14 mouse cellular contexts compared by ENCODE assay signal in the genomic region with DNA sequence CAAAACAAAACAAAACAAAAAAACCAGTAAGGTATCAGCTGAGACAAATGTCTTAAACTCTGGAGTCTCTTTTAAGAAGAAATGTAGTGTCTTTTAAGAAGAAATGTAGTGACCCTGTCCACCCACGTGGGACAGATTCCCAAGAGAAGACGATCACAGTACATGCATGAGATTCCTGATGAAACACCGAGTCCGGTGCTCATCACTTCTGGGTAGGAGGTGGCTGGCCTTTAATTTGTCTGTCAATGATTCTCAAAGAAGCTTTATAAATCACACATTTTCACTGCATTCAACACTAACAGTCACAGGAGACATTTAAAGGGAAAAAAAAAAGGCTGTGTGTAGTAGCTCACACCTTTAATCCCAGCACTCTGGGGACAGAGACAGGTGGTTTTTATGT. TPM values are rescaled to one million over a fixed set of nuclear protein-coding genes. Genes with fewer than 3 reads are reported as not detected.
DNase-seq lines count a peak whose midpoint lies in the region; ATAC-seq and TF ChIP-seq lines count a peak whose summit lies in the region.
"Had no signal": no experiment of that assay in that cellular context is flagged by ENCODE, and none has a peak within 500 bp of the region (broad histone marks: within the 10 kb centered on the region; RNA-seq: fewer than 3 reads in every experiment).

No protein-coding gene starts in this region.

- TF ChIP-seq EP300 in heart, postnatal 0 days (IDR thresholded peaks at IDR 0.05; ENCODE audit: low read depth), result no peak

- H3K9ac ChIP-seq in forebrain, embryonic 15.5 days (replicated peaks), result no peak overlapping the region
- H3K9ac ChIP-seq in forebrain, postnatal 0 days, result no peak overlapping the region
- H3K9ac ChIP-seq in heart, postnatal 0 days (replicated peaks; ENCODE audit: low read depth, low read length), result no peak overlapping the region
- no peak overlapping the region for H3K9ac ChIP-seq in lung, embryonic 14.5 days

- TF ChIP-seq POLR2A in lung, adult 2 months (IDR thresholded peaks at IDR 0.05; ENCODE audit: borderline replicate concordance, extremely low read depth, low read depth, low read length), result no peak
- no peak for TF ChIP-seq POLR2A in embryonic fibroblast, embryonic 13.5 days (IDR thresholded peaks at IDR 0.05; ENCODE audit: low read depth, low read length)

- 0 out of 2 replicates have a peak overlapping the region, but pooled peaks have one; percentile 27 for H3K27ac ChIP-seq in forebrain, embryonic 15.5 days (replicated peaks)
- no peak overlapping the region for H3K27ac ChIP-seq in forebrain, postnatal 0 days (ENCODE audit: low read depth, low read length)
- peak overlapping the region; percentile 78 for H3K27ac ChIP-seq in heart, postnatal 0 days (ENCODE audit: low read depth)
- H3K27ac ChIP-seq in lung, embryonic 14.5 days (ENCODE audit: low read depth), result peak overlapping the region; percentile 61
- H3K27ac ChIP-seq in embryonic fibroblast, embryonic 13.5 days (ENCODE audit: insufficient read depth, low read length), result peak overlapping the region; percentile 27; the same call in 1 of the 2 replicates

- no peaks in the 10 kb centered on the region for H3K27me3 ChIP-seq in forebrain, embryonic 15.5 days
- H3K27me3 ChIP-seq in forebrain, postnatal 0 days (ENCODE audit: insufficient read depth, low read length), result no peaks in the 10 kb centered on the region
- H3K27me3 ChIP-seq in heart, postnatal 0 days (ENCODE audit: control insufficient read depth, insufficient read depth, low read length), result no peaks in the 10 kb centered on the region
- no peaks in the 10 kb centered on the region for H3K27me3 ChIP-seq in lung, embryonic 14.5 days (ENCODE audit: insufficient read depth, low read length)

- intact Hi-C loops in left cerebral cortex, postnatal 36 days (cut with DNase I), result no loop called here

- H3K4me3 ChIP-seq in forebrain, embryonic 15.5 days, result no peak overlapping the region
- H3K4me3 ChIP-seq in forebrain, postnatal 0 days (ENCODE audit: low read depth, low read length), result no peak overlapping the region
- no peak overlapping the region for H3K4me3 ChIP-seq in heart, postnatal 0 days (ENCODE audit: low read depth, low read length)
- H3K4me3 ChIP-seq in lung, embryonic 14.5 days (ENCODE audit: low read depth, low read length), result no peak overlapping the region
- no peak overlapping the region for H3K4me3 ChIP-seq in lung, adult 2 months (replicated peaks; ENCODE audit: extremely low read depth, low read depth, low read length)
- no peak overlapping the region for H3K4me3 ChIP-seq in embryonic fibroblast, embryonic 13.5 days (ENCODE audit: insufficient read depth, low read length)

- no peak overlapping the region for H3K4me2 ChIP-seq in forebrain, embryonic 15.5 days (replicated peaks)
- no peak overlapping the region for H3K4me2 ChIP-seq in forebrain, postnatal 0 days (ENCODE audit: low read depth)
- H3K4me2 ChIP-seq in heart, postnatal 0 days (ENCODE audit: low read depth, low read length), result peak overlapping the region; percentile 38; the same call in 1 of the 2 replicates
- 0 out of 2 replicates have a peak overlapping the region, but pooled peaks have one; percentile 33 for H3K4me2 ChIP-seq in lung, embryonic 14.5 days

- 60% methylated on average over 4 of the region's 4 CpGs for WGBS in forebrain, embryonic 15.5 days
- 53% methylated on average over 4 of the region's 4 CpGs for WGBS in forebrain, postnatal 0 days
- WGBS in heart, postnatal 0 days, result 31% methylated on average over 4 of the region's 4 CpGs
- WGBS in lung, embryonic 14.5 days, result 41% methylated on average over 4 of the region's 4 CpGs
- 36% methylated on average over 4 of the region's 4 CpGs for WGBS in lung, adult 2 months

- no peak for DNase-seq in forebrain, postnatal 0 days
- no peak for DNase-seq in heart, postnatal 0 days (ENCODE audit: low spot score)
- DNase-seq in heart, postnatal 4 days, result no peak
- DNase-seq in lung, embryonic 14.5 days, result no peak
- no peak for DNase-seq in lung, adult 2 months
- no peak for DNase-seq in left cerebral cortex, postnatal 36 days (ENCODE audit: low spot score in 2 of 2)
- DNase-seq: adrenal gland, postnatal 14 days; cerebellum, postnatal 10 days; gastrocnemius, postnatal 36 days; lung, postnatal 36 days; right cerebral cortex, postnatal 4 days; thymus, postnatal 14 days had no signal

- no peak for TF ChIP-seq CTCF in forebrain, postnatal 0 days (IDR thresholded peaks at IDR 0.05; ENCODE audit: low read depth)
- TF ChIP-seq CTCF in heart, postnatal 0 days (IDR thresholded peaks at IDR 0.05; ENCODE audit: low read depth), result no peak
- TF ChIP-seq CTCF in lung, embryonic 14.5 days (IDR thresholded peaks at IDR 0.05; ENCODE audit: low read depth), result no peak
- TF ChIP-seq CTCF in lung, adult 2 months (IDR thresholded peaks at IDR 0.05; ENCODE audit: insufficient read depth, low read length), result no peak
- TF ChIP-seq CTCF in embryonic fibroblast, embryonic 13.5 days (IDR thresholded peaks at IDR 0.05; ENCODE audit: borderline replicate concordance, insufficient read depth, low read length), result no peak

- no peaks in the 10 kb centered on the region for H3K36me3 ChIP-seq in forebrain, embryonic 15.5 days
- no peaks in the 10 kb centered on the region for H3K36me3 ChIP-seq in forebrain, postnatal 0 days (ENCODE audit: insufficient read depth)
- H3K36me3 ChIP-seq in heart, postnatal 0 days (replicated peaks; ENCODE audit: control insufficient read depth, insufficient read depth, low read length), result no peaks in the 10 kb centered on the region; the same call in 1 of the 2 replicates
- H3K36me3 ChIP-seq in lung, embryonic 14.5 days (ENCODE audit: insufficient read depth), result no peaks in the 10 kb centered on the region

- H3K4me1 ChIP-seq in forebrain, embryonic 15.5 days, result peaks cover 56% of the 10 kb centered on the region
- H3K4me1 ChIP-seq in forebrain, postnatal 0 days (ENCODE audit: insufficient read depth), result peaks cover 5% of the 10 kb centered on the region; the same call in 1 of the 2 replicates
- peaks cover 38% of the 10 kb centered on the region for H3K4me1 ChIP-seq in heart, postnatal 0 days (ENCODE audit: control insufficient read depth, insufficient read depth)
- H3K4me1 ChIP-seq in lung, embryonic 14.5 days (ENCODE audit: insufficient read depth), result peaks cover 37% of the 10 kb centered on the region
- peaks cover 25% of the 10 kb centered on the region for H3K4me1 ChIP-seq in lung, adult 2 months (ENCODE audit: control insufficient read depth, insufficient read depth, low read length)
- peaks cover 21% of the 10 kb centered on the region for H3K4me1 ChIP-seq in embryonic fibroblast, embryonic 13.5 days (ENCODE audit: control insufficient read depth, insufficient read depth, low read length)

- no peak for ATAC-seq in forebrain, embryonic 15.5 days (replicated peaks)
- no peak for ATAC-seq in forebrain, postnatal 0 days
- no peak for ATAC-seq in heart, postnatal 0 days (ENCODE audit: insufficient read depth, low read depth)
- no peak for ATAC-seq in lung, embryonic 14.5 days (ENCODE audit: insufficient read depth)

- H3K9me3 ChIP-seq in forebrain, embryonic 15.5 days, result no peaks in the 10 kb centered on the region
- H3K9me3 ChIP-seq in forebrain, postnatal 0 days (ENCODE audit: low read length), result no peaks in the 10 kb centered on the region
- no peaks in the 10 kb centered on the region for H3K9me3 ChIP-seq in heart, postnatal 0 days (replicated peaks; ENCODE audit: control insufficient read depth, low read length)
- H3K9me3 ChIP-seq in lung, embryonic 14.5 days (ENCODE audit: low read depth, low read length), result no peaks in the 10 kb centered on the region

RNA-seq across cellular contexts. Expression of a gene that starts 18.6 kb away (rescaled TPM):
- polyA plus RNA-seq in forebrain, embryonic 15.5 days (2015; fragmentation: Nextera tagmentation; extraction: Ambion mirVana), result 221 and 224 TPM in 2 replicates
- total RNA-seq in forebrain, postnatal 0 days (2014; rRNA removed), result 159 and 178 TPM in 2 replicates
- 148 and 167 TPM in 2 replicates for polyA plus RNA-seq in forebrain, postnatal 0 days (2015; fragmentation: Nextera tagmentation; extraction: Ambion mirVana)
- 78.2 and 93.4 TPM in 2 replicates for total RNA-seq in heart, postnatal 0 days (2014; rRNA removed; ENCODE audit: low replicate concordance)
- polyA plus RNA-seq in heart, postnatal 0 days (2015; fragmentation: Nextera tagmentation; extraction: Ambion mirVana), result 40.0 and 46.6 TPM in 2 replicates
- 100 to 1,000 TPM in 1 of 2 experiments, 10 to 100 TPM in 1; 92.4 to 108 TPM for total RNA-seq in heart, postnatal 4 days (2021)
- polyA plus RNA-seq in lung, embryonic 14.5 days (2014; fragmentation: Nextera tagmentation; extraction: Ambion mirVana), result 151 and 165 TPM in 2 replicates
- 86.7 and 104 TPM in 2 replicates for polyA plus RNA-seq in lung, adult 2 months (2012; rRNA removed)
- 158 and 229 TPM in 2 replicates for polyA plus RNA-seq in embryonic fibroblast, embryonic 13.5 days (2011; ENCODE audit: insufficient read length, low read depth, missing spikeins)
- 10 to 100 TPM; 73.7 to 87.8 TPM for total RNA-seq in left cerebral cortex, postnatal 36 days (2021)

RNA-seq across cellular contexts. Expression of a gene that starts 57.5 kb away (rescaled TPM):
- polyA plus RNA-seq in forebrain, embryonic 15.5 days (2015; fragmentation: Nextera tagmentation; extraction: Ambion mirVana), result 1.8 TPM in 2 replicates
- total RNA-seq in forebrain, postnatal 0 days (2014; rRNA removed), result 1.1 and 1.3 TPM in 2 replicates
- polyA plus RNA-seq in forebrain, postnatal 0 days (2015; fragmentation: Nextera tagmentation; extraction: Ambion mirVana), result 1.8 and 2.4 TPM in 2 replicates
- total RNA-seq in heart, postnatal 0 days (2014; rRNA removed; ENCODE audit: low replicate concordance), result 1.6 and 5.0 TPM in 2 replicates
- 1.2 and 1.7 TPM in 2 replicates for polyA plus RNA-seq in heart, postnatal 0 days (2015; fragmentation: Nextera tagmentation; extraction: Ambion mirVana)
- total RNA-seq in heart, postnatal 4 days (2021), result 1 to 10 TPM; 1.3 to 2.1 TPM
- 2.9 and 3.4 TPM in 2 replicates for polyA plus RNA-seq in lung, embryonic 14.5 days (2014; fragmentation: Nextera tagmentation; extraction: Ambion mirVana)
- polyA plus RNA-seq in lung, adult 2 months (2012; rRNA removed), result 96.6 and 100 TPM in 2 replicates
- 0.74 TPM in 1 of 2 replicates, not detected in the other for polyA plus RNA-seq in embryonic fibroblast, embryonic 13.5 days (2011; ENCODE audit: insufficient read length, low read depth, missing spikeins)
- total RNA-seq in left cerebral cortex, postnatal 36 days (2021), result 10 to 100 TPM; 29.3 to 32.2 TPM

Comparison
In these comparisons a context has a peak if more than half of its experiments do, and no peak if none do; other contexts are left out.
1. RNA of a gene that starts 57.5 kb away (polyA plus RNA-seq): 96.6 to 100 TPM in lung, adult 2 months; 2.9 to 3.4 TPM in lung, embryonic 14.5 days, 1.8 to 2.4 TPM in forebrain, postnatal 0 days, 1.8 TPM in forebrain, embryonic 15.5 days, 1.2 to 1.7 TPM in heart, postnatal 0 days and 0.74 TPM in embryonic fibroblast, embryonic 13.5 days; every median in the first group is over 10 times any median in the second.
2. H3K4me2 ChIP-seq: peak in heart, postnatal 0 days (single experiment) and lung, embryonic 14.5 days (single experiment); none in forebrain, embryonic 15.5 days (single experiment) and forebrain, postnatal 0 days (single experiment).